Mouse (Mus musculus) brain, embryonic 14.5 days (tissue): ENCODE results near the gene Plppr5.

Source experiments
- CTCF ChIP-seq: fragments of 200-500 bp; IDR thresholded peaks from 2 replicates; pipeline ENCODE4 v1.5.1; 2012; ENCODE audit warnings: inconsistent platforms, mild to moderate bottlenecking, moderate library complexity, borderline replicate concordance; ENCODE audit not compliant: insufficient read depth, insufficient read length; ENCODE audit errors: extremely low read depth
- POLR2A ChIP-seq: fragments of 200-500 bp; IDR thresholded peaks from 2 replicates; pipeline ENCODE4 v1.6.1; 2012; ENCODE audit warnings: mild to moderate bottlenecking, inconsistent platforms, borderline replicate concordance; ENCODE audit not compliant: poor library complexity, insufficient read depth, insufficient read length, severe bottlenecking; ENCODE audit errors: extremely low read depth

- TF ChIP-seq POLR2A (no peak), CTCF (no peak)
Measured at GRCm38 (mm10) chr3:117686036-117686435, 111.4 kb downstream of the Plppr5 start.
